Mouse (Mus musculus) intestine, postnatal 0 days (tissue): ENCODE measurements at regions not wholly inside any gene's neighbourhood (a gene's known extent, or its start where the extent isn't known, plus 50 kb on each side); places are given as distances from the start of the nearest gene placed in this dataset.

Source experiments
- ATAC-seq: fragments of 200-750 bp; cut with Nextera tagmentation; 2 replicates; pipeline ENCODE4 v1.8.0; 2017; ENCODE audit warnings: mild to moderate bottlenecking, moderate TSS enrichment, moderate library complexity
- H3K27ac ChIP-seq: fragments of 300-500 bp; sonication (generic); 2 replicates; pipeline ENCODE4 v1.5.1; 2014; ENCODE audit warnings: mild to moderate bottlenecking, low read depth, low read length, moderate library complexity
- H3K27me3 ChIP-seq: fragments of 300-500 bp; sonication (generic); replicated peaks from 2 replicates; pipeline ENCODE4 v1.6.1; 2014; ENCODE audit warnings: low read length, mixed read lengths; ENCODE audit not compliant: control insufficient read depth, insufficient read depth
- H3K36me3 ChIP-seq: fragments of 300-500 bp; sonication (generic); 2 replicates; pipeline ENCODE4 v1.6.1; 2014; ENCODE audit warnings: mild to moderate bottlenecking, moderate library complexity; ENCODE audit not compliant: control insufficient read depth, insufficient read depth
- H3K4me1 ChIP-seq: fragments of 300-500 bp; sonication (generic); replicated peaks from 2 replicates; pipeline ENCODE4 v1.6.1; 2014; ENCODE audit warnings: antibody characterized with exemption, low read length, mixed read lengths; ENCODE audit not compliant: control insufficient read depth, insufficient read depth
- H3K4me2 ChIP-seq: fragments of 300-500 bp; sonication (generic); replicated peaks from 2 replicates; pipeline ENCODE4 v1.6.1; 2014; ENCODE audit warnings: low read depth, mild to moderate bottlenecking, moderate library complexity
- H3K4me3 ChIP-seq: fragments of 300-500 bp; sonication (generic); 2 replicates; pipeline ENCODE4 v1.5.1; 2014; ENCODE audit warnings: low read depth, low read length
- H3K9ac ChIP-seq: fragments of 300-500 bp; sonication (generic); 2 replicates; pipeline ENCODE4 v1.6.1; 2014; ENCODE audit warnings: mild to moderate bottlenecking, low read depth, low read length
- H3K9me3 ChIP-seq: fragments of 300-500 bp; sonication (generic); 2 replicates; pipeline ENCODE4 v1.6.1; 2016; ENCODE audit warnings: mixed run types; ENCODE audit not compliant: control insufficient read depth
- CTCF ChIP-seq: sonication (generic); IDR thresholded peaks from 2 replicates; pipeline ENCODE4 v1.5.1; 2016; ENCODE audit warnings: low read depth, mild to moderate bottlenecking, control low read depth, antibody characterized with exemption, moderate library complexity
- WGBS: fragments of 180-500 bp; shearing (Covaris S2); extraction: QIAGEN DNeasy Blood & Tissue Kit; methylation state at CpG from one replicate; pipeline ENCODE4 v1.1.7; 2014; 5-methylcytosine and 5-hydroxymethylcytosine counted together

- ATAC-seq, result no peak
- Histone ChIP-seq H3K4me2 (no peak overlapping the region), H3K9ac (no peak overlapping the region), H3K27me3 (no peaks in the 10 kb centered on the region), H3K9me3 (no peaks in the 10 kb centered on the region), H3K4me3 (no peak overlapping the region), H3K4me1 (no peaks in the 10 kb centered on the region), H3K27ac (no peak overlapping the region), H3K36me3 (no peaks in the 10 kb centered on the region)
- 78% methylated on average over 4 of the region's 4 CpGs for WGBS
- no peak for TF ChIP-seq CTCF
Observed at GRCm38 (mm10) chr11:18070586-18071306, 117.1 kb upstream of the Etaa1 start.

GRCm38 (mm10) chr11:18070032-18070374 lies 116.3 kb upstream of the Etaa1 start:
- no peak overlapping the region for H3K4me2 ChIP-seq
- H3K36me3 ChIP-seq, result no peaks in the 10 kb centered on the region
- TF ChIP-seq CTCF, result no peak
- H3K4me3 ChIP-seq, result no peak overlapping the region
- H3K27ac ChIP-seq, result no peak overlapping the region
- no peaks in the 10 kb centered on the region for H3K9me3 ChIP-seq
- H3K27me3 ChIP-seq, result no peaks in the 10 kb centered on the region
- no peak overlapping the region for H3K9ac ChIP-seq
- no peak for ATAC-seq
- WGBS, result 65% methylated on average over 8 of the region's 8 CpGs
- no peaks in the 10 kb centered on the region for H3K4me1 ChIP-seq

GRCm38 (mm10) chr11:18069348-18070031 lies 115.8 kb upstream of the Etaa1 start:
- no peak for TF ChIP-seq CTCF
- Histone ChIP-seq H3K4me1 (no peaks in the 10 kb centered on the region), H3K4me3 (no peak overlapping the region), H3K9me3 (no peaks in the 10 kb centered on the region), H3K27me3 (no peaks in the 10 kb centered on the region), H3K4me2 (no peak overlapping the region), H3K9ac (no peak overlapping the region), H3K27ac (no peak overlapping the region), H3K36me3 (no peaks in the 10 kb centered on the region)
- ATAC-seq, result no peak
- WGBS, result 52% methylated on average over 7 of the region's 7 CpGs

- Histone ChIP-seq H3K9me3 (no peaks in the 10 kb centered on the region), H3K4me1 (no peaks in the 10 kb centered on the region), H3K4me3 (no peak overlapping the region), H3K27ac (no peak overlapping the region), H3K27me3 (no peaks in the 10 kb centered on the region), H3K4me2 (no peak overlapping the region), H3K9ac (no peak overlapping the region), H3K36me3 (no peaks in the 10 kb centered on the region)
- no peak for TF ChIP-seq CTCF
- no peak for ATAC-seq
- WGBS, result 66% methylated on average over 2 of the region's 2 CpGs
Observed at GRCm38 (mm10) chr11:18068085-18068484, 114.4 kb upstream of the Etaa1 start.

- no peak for TF ChIP-seq CTCF
- Histone ChIP-seq H3K4me3 (no peak overlapping the region), H3K9ac (no peak overlapping the region), H3K36me3 (no peaks in the 10 kb centered on the region), H3K27me3 (no peaks in the 10 kb centered on the region), H3K4me1 (no peaks in the 10 kb centered on the region), H3K4me2 (no peak overlapping the region), H3K9me3 (no peaks in the 10 kb centered on the region), H3K27ac (no peak overlapping the region)
- no peak for ATAC-seq
- 57% methylated on average over 3 of the region's 3 CpGs for WGBS
Observed at GRCm38 (mm10) chr11:18067676-18068075, 114.0 kb upstream of the Etaa1 start.

- H3K9ac ChIP-seq, result no peak overlapping the region
- H3K27ac ChIP-seq, result no peak overlapping the region
- ATAC-seq, result no peak
- no peaks in the 10 kb centered on the region for H3K4me1 ChIP-seq
- H3K9me3 ChIP-seq, result no peaks in the 10 kb centered on the region
- no peaks in the 10 kb centered on the region for H3K27me3 ChIP-seq
- TF ChIP-seq CTCF, result no peak
- no peaks in the 10 kb centered on the region for H3K36me3 ChIP-seq
- no peak overlapping the region for H3K4me3 ChIP-seq
- H3K4me2 ChIP-seq, result no peak overlapping the region
- 89% methylated on average over 1 of the region's 1 CpGs for WGBS
Observed at GRCm38 (mm10) chr11:18041589-18041988, 87.9 kb upstream of the Etaa1 start.
